Mouse (Mus musculus): ENCODE data around the gene 6030468B19Rik.

- TF ChIP-seq POLR2A (IDR thresholded peaks at IDR 0.05; ENCODE audit: low read depth, low read length) (peak; percentile 94), CTCF (IDR thresholded peaks at IDR 0.05; ENCODE audit: extremely low read depth, insufficient read depth, insufficient read length, insufficient replicate concordance) (no peak)
These were observed 51.7 kb downstream of the 6030468B19Rik start, which contains the start of gene Birc5 for GRCm38 (mm10) chr11:117848985-117849671.

All from spleen, adult 2 months (tissue).